Mouse (Mus musculus) ES-E14 (cell line): ENCODE measurements at regions not wholly inside any gene's neighbourhood (a gene's known extent, or its start where the extent isn't known, plus 50 kb on each side); places are given as distances from the start of the nearest gene placed in this dataset.

Experiments used
- CHD2 ChIP-seq: IDR thresholded peaks from 2 replicates; pipeline ENCODE4 v1.6.1; 2014; ENCODE audit warnings: mild to moderate bottlenecking, low read depth, low read length, inconsistent platforms
- HCFC1 ChIP-seq: IDR thresholded peaks from 2 replicates; pipeline ENCODE4 v1.6.1; 2012; ENCODE audit warnings: low read length, inconsistent platforms, borderline replicate concordance; ENCODE audit not compliant: insufficient read depth
- ZC3H11A ChIP-seq: IDR thresholded peaks from 2 replicates; pipeline ENCODE4 v1.6.1; 2012; ENCODE audit warnings: low read depth, mild to moderate bottlenecking, inconsistent platforms, low read length, borderline replicate concordance

GRCm38 (mm10) chr13:97441803-97442202 lies 200.9 kb downstream of the Enc1 start:
- TF ChIP-seq HCFC1 (no peak), ZC3H11A (no peak), CHD2 (no peak)
